Mouse (Mus musculus): Measurements from ENCODE around the gene Tmem106c. TPM values are rescaled to one million over a fixed set of nuclear protein-coding genes. Genes with fewer than 3 reads are reported as not detected.

Gene Tmem106c
- polyA plus RNA-seq, 1 experiment from 2014 or later, result 14.4 TPM

GRCm38 (mm10) chr15:97948720-97949119 lies 15.3 kb upstream of the Tmem106c start:
- ATAC-seq (ENCODE audit: low read depth), result no peak
- H3K4me3 ChIP-seq (ENCODE audit: low read depth, low read length), result no peak overlapping the region
- no peak overlapping the region for H3K9ac ChIP-seq (ENCODE audit: low read depth, low read length)
- no peaks in the 10 kb centered on the region for H3K4me1 ChIP-seq (ENCODE audit: control insufficient read depth, low read depth, low read length)
- H3K27me3 ChIP-seq (ENCODE audit: control insufficient read depth, insufficient read depth, low read depth, low read length), result no peaks in the 10 kb centered on the region
- H3K9me3 ChIP-seq (replicated peaks; ENCODE audit: control insufficient read depth, low read length), result no peaks in the 10 kb centered on the region
- no peak overlapping the region for H3K4me2 ChIP-seq (ENCODE audit: low read depth, low read length)
- no peak overlapping the region for H3K27ac ChIP-seq (ENCODE audit: low read length)
- no peaks in the 10 kb centered on the region for H3K36me3 ChIP-seq (ENCODE audit: control insufficient read depth, insufficient read depth)
- 46% methylated on average over 7 of the region's 7 CpGs for WGBS (ENCODE audit: insufficient replicate concordance)

- Histone ChIP-seq H3K9me3 (replicated peaks; ENCODE audit: control insufficient read depth, low read length) (no peaks in the 10 kb centered on the region), H3K4me1 (ENCODE audit: control insufficient read depth, low read depth, low read length) (no peaks in the 10 kb centered on the region), H3K4me3 (ENCODE audit: low read depth, low read length) (no peak overlapping the region), H3K36me3 (ENCODE audit: control insufficient read depth, insufficient read depth) (no peaks in the 10 kb centered on the region), H3K27ac (ENCODE audit: low read length) (no peak overlapping the region), H3K27me3 (ENCODE audit: control insufficient read depth, insufficient read depth, low read depth, low read length) (no peaks in the 10 kb centered on the region), H3K4me2 (ENCODE audit: low read depth, low read length) (no peak overlapping the region), H3K9ac (ENCODE audit: low read depth, low read length) (no peak overlapping the region)
- 30% methylated on average over 3 of the region's 3 CpGs for WGBS (ENCODE audit: insufficient replicate concordance)
- ATAC-seq (ENCODE audit: low read depth), result no peak
Measured at GRCm38 (mm10) chr15:97949706-97950105, 14.3 kb upstream of the Tmem106c start.

GRCm38 (mm10) chr15:97950240-97950639 lies 13.8 kb upstream of the Tmem106c start:
- Histone ChIP-seq H3K9ac (ENCODE audit: low read depth, low read length) (no peak overlapping the region), H3K4me2 (ENCODE audit: low read depth, low read length) (no peak overlapping the region), H3K36me3 (ENCODE audit: control insufficient read depth, insufficient read depth) (no peaks in the 10 kb centered on the region), H3K9me3 (replicated peaks; ENCODE audit: control insufficient read depth, low read length) (no peaks in the 10 kb centered on the region), H3K27me3 (ENCODE audit: control insufficient read depth, insufficient read depth, low read depth, low read length) (no peaks in the 10 kb centered on the region), H3K27ac (ENCODE audit: low read length) (no peak overlapping the region), H3K4me1 (ENCODE audit: control insufficient read depth, low read depth, low read length) (no peaks in the 10 kb centered on the region), H3K4me3 (ENCODE audit: low read depth, low read length) (no peak overlapping the region)
- WGBS (ENCODE audit: insufficient replicate concordance), result 42% methylated on average over 7 of the region's 7 CpGs
- ATAC-seq (ENCODE audit: low read depth), result no peak

- 16% methylated on average over 16 of the region's 16 CpGs for WGBS (ENCODE audit: insufficient replicate concordance)
- Histone ChIP-seq H3K27ac (ENCODE audit: low read length) (no peak overlapping the region), H3K9ac (ENCODE audit: low read depth, low read length) (no peak overlapping the region), H3K4me3 (ENCODE audit: low read depth, low read length) (no peak overlapping the region), H3K4me2 (ENCODE audit: low read depth, low read length) (no peak overlapping the region), H3K36me3 (ENCODE audit: control insufficient read depth, insufficient read depth) (no peaks in the 10 kb centered on the region), H3K4me1 (ENCODE audit: control insufficient read depth, low read depth, low read length) (no peaks in the 10 kb centered on the region), H3K9me3 (replicated peaks; ENCODE audit: control insufficient read depth, low read length) (no peaks in the 10 kb centered on the region), H3K27me3 (ENCODE audit: control insufficient read depth, insufficient read depth, low read depth, low read length) (no peaks in the 10 kb centered on the region)
- ATAC-seq (ENCODE audit: low read depth), result no peak
Measured at GRCm38 (mm10) chr15:97952137-97952888, 11.7 kb upstream of the Tmem106c start.

- WGBS (ENCODE audit: insufficient replicate concordance), result 52% methylated on average over 4 of the region's 4 CpGs
- no peaks in the 10 kb centered on the region for H3K4me1 ChIP-seq (ENCODE audit: control insufficient read depth, low read depth, low read length)
- H3K27me3 ChIP-seq (ENCODE audit: control insufficient read depth, insufficient read depth, low read depth, low read length), result no peaks in the 10 kb centered on the region
- H3K9me3 ChIP-seq (replicated peaks; ENCODE audit: control insufficient read depth, low read length), result no peaks in the 10 kb centered on the region
- ATAC-seq (ENCODE audit: low read depth), result no peak
- no peaks in the 10 kb centered on the region for H3K36me3 ChIP-seq (ENCODE audit: control insufficient read depth, insufficient read depth)
- H3K4me3 ChIP-seq (ENCODE audit: low read depth, low read length), result no peak overlapping the region
- H3K9ac ChIP-seq (ENCODE audit: low read depth, low read length), result no peak overlapping the region
- H3K27ac ChIP-seq (ENCODE audit: low read length), result no peak overlapping the region
- no peak overlapping the region for H3K4me2 ChIP-seq (ENCODE audit: low read depth, low read length)
Measured at GRCm38 (mm10) chr15:97952889-97953189, 11.2 kb upstream of the Tmem106c start.

- no peak for ATAC-seq (ENCODE audit: low read depth)
- Histone ChIP-seq H3K27ac (ENCODE audit: low read length) (no peak overlapping the region), H3K4me3 (ENCODE audit: low read depth, low read length) (no peak overlapping the region), H3K4me1 (ENCODE audit: control insufficient read depth, low read depth, low read length) (no peaks in the 10 kb centered on the region), H3K9ac (ENCODE audit: low read depth, low read length) (no peak overlapping the region), H3K36me3 (ENCODE audit: control insufficient read depth, insufficient read depth) (no peaks in the 10 kb centered on the region), H3K9me3 (replicated peaks; ENCODE audit: control insufficient read depth, low read length) (no peaks in the 10 kb centered on the region), H3K27me3 (ENCODE audit: control insufficient read depth, insufficient read depth, low read depth, low read length) (no peaks in the 10 kb centered on the region), H3K4me2 (ENCODE audit: low read depth, low read length) (no peak overlapping the region)
- WGBS (ENCODE audit: insufficient replicate concordance), result 58% methylated on average over 8 of the region's 8 CpGs
Measured at GRCm38 (mm10) chr15:97954671-97955070, 9.3 kb upstream of the Tmem106c start.

- no peaks in the 10 kb centered on the region for H3K4me1 ChIP-seq (ENCODE audit: control insufficient read depth, low read depth, low read length)
- 59% methylated on average over 1 of the region's 1 CpGs for WGBS (ENCODE audit: insufficient replicate concordance)
- peak; percentile 35; the same call in 1 of the 2 replicates for ATAC-seq (ENCODE audit: low read depth)
- H3K27me3 ChIP-seq (ENCODE audit: control insufficient read depth, insufficient read depth, low read depth, low read length), result no peaks in the 10 kb centered on the region
- no peak overlapping the region for H3K4me2 ChIP-seq (ENCODE audit: low read depth, low read length)
- H3K36me3 ChIP-seq (ENCODE audit: control insufficient read depth, insufficient read depth), result no peaks in the 10 kb centered on the region
- no peaks in the 10 kb centered on the region for H3K9me3 ChIP-seq (replicated peaks; ENCODE audit: control insufficient read depth, low read length)
- no peak overlapping the region for H3K27ac ChIP-seq (ENCODE audit: low read length)
- no peak overlapping the region for H3K9ac ChIP-seq (ENCODE audit: low read depth, low read length)
- H3K4me3 ChIP-seq (ENCODE audit: low read depth, low read length), result no peak overlapping the region
Measured at GRCm38 (mm10) chr15:97955286-97955685, 8.7 kb upstream of the Tmem106c start.

GRCm38 (mm10) chr15:97955742-97956141 lies 8.3 kb upstream of the Tmem106c start:
- no peaks in the 10 kb centered on the region for H3K9me3 ChIP-seq (replicated peaks; ENCODE audit: control insufficient read depth, low read length)
- no peak overlapping the region for H3K9ac ChIP-seq (ENCODE audit: low read depth, low read length)
- no peak overlapping the region for H3K4me2 ChIP-seq (ENCODE audit: low read depth, low read length)
- no peak overlapping the region for H3K4me3 ChIP-seq (ENCODE audit: low read depth, low read length)
- no peaks in the 10 kb centered on the region for H3K4me1 ChIP-seq (ENCODE audit: control insufficient read depth, low read depth, low read length)
- no peaks in the 10 kb centered on the region for H3K36me3 ChIP-seq (ENCODE audit: control insufficient read depth, insufficient read depth)
- no peak for ATAC-seq (ENCODE audit: low read depth)
- 49% methylated on average over 4 of the region's 4 CpGs for WGBS (ENCODE audit: insufficient replicate concordance)
- no peak overlapping the region for H3K27ac ChIP-seq (ENCODE audit: low read length)
- no peaks in the 10 kb centered on the region for H3K27me3 ChIP-seq (ENCODE audit: control insufficient read depth, insufficient read depth, low read depth, low read length)

- 58% methylated on average over 11 of the region's 11 CpGs for WGBS (ENCODE audit: insufficient replicate concordance)
- Histone ChIP-seq H3K4me1 (ENCODE audit: control insufficient read depth, low read depth, low read length) (no peaks in the 10 kb centered on the region), H3K9ac (ENCODE audit: low read depth, low read length) (no peak overlapping the region), H3K36me3 (ENCODE audit: control insufficient read depth, insufficient read depth) (no peaks in the 10 kb centered on the region), H3K27me3 (ENCODE audit: control insufficient read depth, insufficient read depth, low read depth, low read length) (no peaks in the 10 kb centered on the region), H3K4me2 (ENCODE audit: low read depth, low read length) (no peak overlapping the region), H3K4me3 (ENCODE audit: low read depth, low read length) (no peak overlapping the region), H3K9me3 (replicated peaks; ENCODE audit: control insufficient read depth, low read length) (no peaks in the 10 kb centered on the region), H3K27ac (ENCODE audit: low read length) (no peak overlapping the region)
- no peak for ATAC-seq (ENCODE audit: low read depth)
Measured at GRCm38 (mm10) chr15:97956416-97956815, 7.6 kb upstream of the Tmem106c start.
